Mouse (Mus musculus) colon, adult 2 months (tissue): ENCODE results near the gene Tnni3. TPM values are rescaled to one million over a fixed set of nuclear protein-coding genes. Genes with fewer than 3 reads are reported as not detected.

Experiments used
- polyA plus RNA-seq: library from polyadenylated mRNA; depleted of rRNA; stranded (reverse); fragments of >200 nt; gene quantifications from 2 replicates; pipeline ENCODE4 v1.2.3, GENCODE M21; 2012; rRNA removed

Tnni3 gene
- polyA plus RNA-seq = 1.6 and 1.9 TPM in 2 replicates

GRCm38 (mm10) chr7:4524212-4524922 is at the start of gene Tnni3:
Gene Tnni3 (minus strand): TSS chr7:4524229.

GRCm38 (mm10) chr7:4547221-4547641 is 23.2 kb upstream of the Tnni3 start, which contains the start of gene Syt5:
Gene Syt5 (minus strand): TSS chr7:4547541.

GRCm38 (mm10) chr7:4532005-4532729 is 8.1 kb upstream of the Tnni3 start, which contains the start of gene Dnaaf3:
Gene Dnaaf3 (minus strand): TSS chr7:4532453.

GRCm38 (mm10) chr7:4516332-4517050 is 7.5 kb downstream of the Tnni3 start, which contains the start of gene Tnnt1:
Gene Tnnt1 (minus strand): TSS chr7:4516382.

GRCm38 (mm10) chr7:4501558-4502397 is 22.3 kb downstream of the Tnni3 start, which contains the start of gene Ppp1r12c:
Gene Ppp1r12c (minus strand): TSS chr7:4501680.

Other genes starting within 250 kb of the Tnni3 start
- gene Ncr1, start 186.5 kb downstream of the Tnni3 start, polyA plus RNA-seq = 0.09 and 0.12 TPM in 2 replicates
- gene Gp6, start 126.5 kb downstream of the Tnni3 start, polyA plus RNA-seq = 0.10 and 0.14 TPM in 2 replicates
- 19.8 and 32.5 TPM in 2 replicates for gene Rdh13, start 78.6 kb downstream of the Tnni3 start, polyA plus RNA-seq
- gene Eps8l1, start 63.6 kb downstream of the Tnni3 start, polyA plus RNA-seq = 5.4 and 5.8 TPM in 2 replicates
- 115 and 125 TPM in 2 replicates for gene Ppp1r12c, start 22.5 kb downstream of the Tnni3 start, polyA plus RNA-seq
- 0.74 and 0.75 TPM in 2 replicates for gene Tnnt1, start 7.8 kb downstream of the Tnni3 start, polyA plus RNA-seq
- 2.7 and 2.8 TPM in 2 replicates for gene Dnaaf3, start 8.2 kb upstream of the Tnni3 start, polyA plus RNA-seq
- gene Syt5, start 23.3 kb upstream of the Tnni3 start, polyA plus RNA-seq = 11.2 and 12.5 TPM in 2 replicates
- 58.9 and 64.2 TPM in 2 replicates for gene Ptprh, start 79.8 kb upstream of the Tnni3 start, polyA plus RNA-seq
- 11.1 and 15.0 TPM in 2 replicates for gene Tmem86b, start 107.2 kb upstream of the Tnni3 start, polyA plus RNA-seq
- 135 and 140 TPM in 2 replicates for gene Ppp6r1, start 134.8 kb upstream of the Tnni3 start, polyA plus RNA-seq
- gene Hspbp1, start 160.8 kb upstream of the Tnni3 start, polyA plus RNA-seq = 43.6 and 46.8 TPM in 2 replicates
- 5.2 and 6.4 TPM in 2 replicates for gene Brsk1, start 166.4 kb upstream of the Tnni3 start, polyA plus RNA-seq
- gene Tmem150b, start 201.0 kb upstream of the Tnni3 start, polyA plus RNA-seq = 21.0 and 24.9 TPM in 2 replicates
- 187 and 215 TPM in 2 replicates for gene Kmt5c, start 215.9 kb upstream of the Tnni3 start, polyA plus RNA-seq
- gene Cox6b2, start 228.9 kb upstream of the Tnni3 start, polyA plus RNA-seq = 22.5 and 40.9 TPM in 2 replicates
- not detected in 2 replicates for gene Fam71e2, start 247.1 kb upstream of the Tnni3 start, polyA plus RNA-seq